Mouse (Mus musculus) brain, embryonic 18.5 days (tissue): ENCODE data around the gene Cntrob.
"Not testable (repeated sequence)": the region's sequence is repeated elsewhere in the genome, so short reads cannot be mapped to it uniquely, and the experiment has no call there.

Experiments
- DNase-seq: peaks from one replicate; pipeline ENCODE4 v3.0.0-alpha.2; 2012; ENCODE audit warnings: low read depth, low spot score

Gene Cntrob

GRCm38 (mm10) chr11:69340161-69341131 is 16.9 kb upstream of the Cntrob start, which contains the start of gene Rnf227:
Rnf227 (plus strand) TSS chr11:69340461.
- DNase-seq = peak; percentile 71

DNA sequence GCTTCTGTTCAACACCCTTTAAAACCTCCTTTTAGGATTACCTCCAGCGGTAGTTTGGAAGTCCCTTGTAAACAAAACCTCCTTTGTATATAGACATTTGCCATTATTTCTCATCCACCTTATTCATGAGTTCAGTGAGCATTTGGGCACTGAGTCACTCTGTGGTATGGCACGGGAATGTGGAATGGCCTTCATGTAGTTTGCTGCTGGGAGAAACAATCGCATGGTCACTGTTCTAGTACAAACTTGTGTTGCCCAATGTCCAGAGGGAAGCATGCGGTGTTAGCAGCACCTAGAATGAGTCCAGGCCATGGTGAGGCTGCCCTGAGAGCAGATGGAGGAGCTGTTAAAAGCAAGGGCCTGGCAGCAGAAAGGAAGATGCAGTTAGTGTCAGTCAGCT is 11.2 kb upstream of the Cntrob start:
- no peak for DNase-seq

DNA sequence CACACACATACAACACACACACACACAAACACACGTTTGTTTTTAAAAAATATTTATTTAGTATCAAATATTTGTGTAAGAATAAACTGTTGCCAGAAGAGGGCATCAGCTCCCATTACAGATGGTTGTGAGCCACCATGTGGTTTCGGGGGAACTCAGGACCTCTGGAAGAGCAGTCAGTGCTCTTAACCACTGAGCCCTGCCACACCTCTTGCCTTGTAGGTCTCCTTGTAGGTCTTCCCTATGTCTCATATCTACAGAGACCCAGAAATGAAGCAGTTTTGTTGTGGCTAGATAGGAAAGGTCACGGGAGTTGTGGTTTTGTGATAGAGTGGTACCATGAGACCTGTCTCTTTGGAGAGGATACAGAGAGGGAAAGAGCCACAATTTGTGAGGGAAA is 10.3 kb upstream of the Cntrob start:
- DNase-seq = no peak

GRCm38 (mm10) chr11:69332713-69333253 is 9.2 kb upstream of the Cntrob start:
- no peak for DNase-seq

GRCm38 (mm10) chr11:69331929-69332405 is 8.4 kb upstream of the Cntrob start:
- DNase-seq = peak; percentile 79

DNA sequence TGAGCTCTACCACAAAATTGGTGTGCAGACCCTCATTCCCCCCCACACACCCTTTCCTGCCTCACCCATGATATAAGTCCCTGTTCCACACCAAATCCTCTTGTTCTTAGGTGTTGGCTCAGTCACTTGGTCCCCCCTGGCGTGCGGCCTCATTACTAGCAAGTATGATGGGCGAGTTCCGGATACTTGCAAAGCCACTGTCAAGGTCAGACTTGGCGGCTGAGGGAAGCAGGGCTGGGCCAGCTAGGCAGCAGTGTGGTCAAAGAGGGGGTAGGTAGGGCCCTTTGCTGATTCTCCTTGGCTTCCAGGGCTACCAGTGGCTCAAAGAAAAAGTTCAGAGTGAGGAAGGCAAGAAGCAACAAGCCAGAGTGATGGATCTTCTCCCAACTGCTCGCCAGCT is 7.6 kb upstream of the Cntrob start:
- no peak for DNase-seq

DNA sequence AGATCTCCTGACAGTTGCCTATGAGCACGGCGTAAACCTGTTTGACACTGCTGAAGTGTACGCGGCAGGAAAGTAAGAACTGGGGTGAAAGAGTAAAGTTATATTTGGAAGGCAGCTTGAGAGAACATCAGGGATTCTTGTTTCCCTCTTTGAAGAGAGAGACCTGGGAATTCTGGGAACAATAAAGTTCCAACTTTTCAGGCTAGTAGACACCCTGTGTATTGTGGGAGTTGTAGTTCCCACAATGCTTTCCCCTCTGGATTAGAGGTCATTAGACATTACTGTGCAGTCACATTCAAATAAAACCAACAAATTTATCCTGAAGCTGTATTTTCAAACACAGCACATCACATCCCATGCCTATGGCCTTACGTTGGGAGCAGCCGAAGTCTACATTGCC is 4.9 kb upstream of the Cntrob start:
- no peak for DNase-seq

DNA sequence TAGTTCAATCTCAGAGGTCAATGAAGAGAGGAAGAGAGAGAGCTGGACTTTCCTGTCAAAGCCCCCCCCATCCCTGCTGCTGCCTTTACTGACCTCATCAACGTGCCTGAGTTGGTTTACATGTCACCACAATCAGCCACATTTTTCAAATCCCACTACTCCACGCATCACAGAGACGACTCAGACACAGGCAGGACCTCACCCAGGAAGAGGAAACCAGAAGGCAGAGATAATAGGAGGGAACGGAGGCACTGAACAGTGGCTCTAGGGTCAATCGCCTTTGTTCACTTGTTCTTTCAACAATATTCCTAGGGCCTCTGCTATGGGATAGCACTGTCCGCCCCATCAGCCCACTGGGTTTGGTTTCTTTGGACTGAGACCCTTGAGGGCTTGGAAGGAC is 4.1 kb upstream of the Cntrob start:
- DNase-seq = no peak

DNA sequence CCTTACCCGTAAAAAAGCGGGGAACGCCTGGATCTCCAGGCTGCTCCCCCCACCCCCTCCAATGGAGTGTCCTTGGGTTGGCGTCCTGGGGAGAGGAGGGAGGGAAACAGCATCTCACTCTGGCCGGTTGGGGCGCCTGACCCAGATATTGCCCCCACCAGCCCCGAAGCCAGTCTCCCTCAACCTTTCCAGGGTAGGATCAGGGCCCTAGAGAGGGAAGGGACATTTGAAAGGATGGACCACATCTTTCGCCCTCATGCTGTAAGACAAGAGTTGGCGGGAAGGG is 3.5 kb upstream of the Cntrob start:
- no peak for DNase-seq

DNA sequence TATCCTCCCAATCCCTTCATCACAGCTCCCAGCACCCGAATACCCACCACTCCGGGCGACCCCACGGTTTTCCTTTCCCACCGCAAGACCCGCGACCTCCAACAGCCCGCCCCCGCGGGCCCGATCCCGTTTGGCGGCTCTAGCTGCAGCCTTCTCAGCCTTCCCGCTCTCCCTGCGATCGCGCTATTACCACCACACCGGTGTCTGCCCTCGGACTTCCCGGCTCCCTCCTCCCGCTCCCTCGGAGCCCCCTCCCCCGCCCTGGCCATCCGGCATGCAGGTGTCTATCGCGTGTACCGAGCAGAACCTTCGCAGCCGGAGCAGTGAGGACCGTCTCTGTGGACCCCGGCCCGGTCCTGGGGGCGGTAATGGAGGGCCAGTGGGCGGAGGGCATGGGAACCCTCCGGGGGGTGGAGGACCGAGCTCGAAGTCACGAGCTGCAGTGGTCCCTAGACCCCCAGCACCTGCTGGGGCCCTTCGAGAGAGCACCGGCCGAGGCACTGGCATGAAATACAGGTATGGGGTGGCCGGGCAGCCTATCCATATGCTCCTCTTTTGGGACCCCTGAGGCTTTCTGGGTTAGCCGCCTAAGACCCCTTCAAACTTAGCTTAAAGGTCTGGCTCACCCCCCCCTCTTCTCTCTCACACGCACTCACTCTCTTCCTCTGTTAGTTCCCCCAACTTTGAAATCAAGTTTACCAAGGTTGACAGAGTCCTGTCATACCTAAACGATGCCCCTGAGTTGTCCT is 3.0 kb upstream of the Cntrob start:
- no peak for DNase-seq

- DNase-seq = no peak
Measured at GRCm38 (mm10) chr11:69325628-69326407, 2.2 kb upstream of the Cntrob start, which contains the start of gene Kcnab3. Kcnab3 (plus strand) TSS chr11:69326258.

DNA sequence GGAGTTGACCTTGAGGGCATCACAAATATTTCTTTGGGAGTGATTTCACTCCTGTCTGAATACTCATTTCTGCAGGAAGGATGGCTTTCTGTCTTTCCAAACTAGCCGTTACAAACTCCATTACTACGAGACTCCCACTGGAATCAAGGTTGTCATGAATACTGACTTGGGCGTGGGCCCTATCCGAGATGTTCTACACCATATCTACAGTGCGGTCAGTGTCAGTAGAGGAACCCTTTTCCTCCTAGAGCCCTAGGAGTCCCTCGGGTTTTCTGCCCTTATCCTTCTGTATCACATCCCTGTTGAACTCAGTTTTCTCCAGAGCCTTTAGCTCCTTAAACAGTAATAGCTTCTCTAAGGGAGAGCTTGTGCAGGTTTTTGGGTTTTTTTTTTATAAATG is 1.2 kb upstream of the Cntrob start:
- no peak for DNase-seq

- DNase-seq = no peak
Measured at GRCm38 (mm10) chr11:69322693-69323471, 693 bp downstream of the Cntrob start.

GRCm38 (mm10) chr11:69322010-69322409 is 1.6 kb downstream of the Cntrob start:
- no peak for DNase-seq

DNA sequence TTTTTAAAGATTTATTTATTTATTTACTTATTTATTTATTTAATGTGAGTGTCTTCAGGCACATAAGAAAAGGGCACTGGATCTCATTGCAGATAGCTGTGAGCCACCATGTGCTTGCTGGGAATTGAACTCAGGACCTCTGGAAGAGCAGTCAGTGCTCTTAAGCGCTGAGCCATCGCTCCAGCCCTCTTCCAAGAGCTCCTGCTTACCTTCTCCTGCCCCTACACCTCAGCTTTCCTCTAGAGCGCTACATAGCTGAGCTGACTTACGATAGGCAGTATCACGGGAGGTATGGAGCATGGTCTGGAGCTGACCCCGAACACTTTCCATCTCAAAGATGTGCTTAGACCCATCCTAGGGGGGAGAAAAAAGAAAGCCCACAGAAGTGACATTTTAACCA is 2.0 kb downstream of the Cntrob start:
- no peak for DNase-seq

- not testable (repeated sequence) for DNase-seq
Measured at GRCm38 (mm10) chr11:69318000-69318399, 5.6 kb downstream of the Cntrob start.

- no peak for DNase-seq
Measured at GRCm38 (mm10) chr11:69316361-69316760, 7.2 kb downstream of the Cntrob start.

- no peak for DNase-seq
Measured at GRCm38 (mm10) chr11:69311266-69311665, 12.3 kb downstream of the Cntrob start.

GRCm38 (mm10) chr11:69306039-69306438 is 17.5 kb downstream of the Cntrob start:
- no peak for DNase-seq

GRCm38 (mm10) chr11:69305291-69305690 is 18.3 kb downstream of the Cntrob start:
- DNase-seq = no peak

DNA sequence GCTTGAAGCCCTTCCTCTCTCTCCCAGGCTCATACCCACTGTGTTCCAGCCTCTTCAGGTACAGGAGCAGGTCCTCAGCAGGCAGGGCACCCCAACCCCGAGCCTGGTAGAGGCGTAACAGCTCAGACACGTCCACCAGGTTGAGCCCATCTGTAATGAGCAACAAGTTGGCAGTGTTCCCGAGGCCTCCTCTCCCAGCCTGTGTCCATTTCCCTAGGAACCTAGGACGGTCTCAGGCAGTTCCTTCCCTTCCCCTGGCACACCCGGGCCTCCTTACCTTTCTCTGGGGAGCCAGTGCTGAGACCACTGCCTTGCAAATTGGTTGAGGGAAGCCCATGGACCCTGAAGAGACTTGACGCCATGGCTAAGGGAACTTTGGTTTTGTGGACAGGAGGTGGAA is 20.8 kb downstream of the Cntrob start:
- no peak for DNase-seq
